Mouse (Mus musculus): ENCODE results near the gene Mmrn2.

Mmrn2 gene

GRCm38 (mm10) chr14:34375415-34375904 lies at the start of gene Mmrn2:
Gene Mmrn2, plus strand, starts transcription at chr14:34375465.
- DNase-seq (ENCODE audit: inconsistent ontology term): no peak

GRCm38 (mm10) chr14:34326606-34327005 lies 48.7 kb upstream of the Mmrn2 start:
- no peak for DNase-seq (ENCODE audit: inconsistent ontology term)

GRCm38 (mm10) chr14:34327618-34328017 lies 47.6 kb upstream of the Mmrn2 start:
- no peak for DNase-seq (ENCODE audit: inconsistent ontology term)

- DNase-seq (ENCODE audit: inconsistent ontology term): no peak
Observed at GRCm38 (mm10) chr14:34330657-34331158, 44.6 kb upstream of the Mmrn2 start.

- DNase-seq (ENCODE audit: inconsistent ontology term): peak; percentile 66
Observed at GRCm38 (mm10) chr14:34331886-34332285, 43.4 kb upstream of the Mmrn2 start.

- DNase-seq (ENCODE audit: inconsistent ontology term): no peak
Observed at GRCm38 (mm10) chr14:34332476-34332875, 42.8 kb upstream of the Mmrn2 start.

- DNase-seq (ENCODE audit: inconsistent ontology term): peak; percentile 74
Observed at GRCm38 (mm10) chr14:34339446-34339845, 35.8 kb upstream of the Mmrn2 start.

GRCm38 (mm10) chr14:34341993-34342392 lies 33.3 kb upstream of the Mmrn2 start:
- DNase-seq (ENCODE audit: inconsistent ontology term): no peak

- no peak for DNase-seq (ENCODE audit: inconsistent ontology term)
Observed at GRCm38 (mm10) chr14:34343078-34343477, 32.2 kb upstream of the Mmrn2 start.

- DNase-seq (ENCODE audit: inconsistent ontology term): no peak
Observed at GRCm38 (mm10) chr14:34344361-34344760, 30.9 kb upstream of the Mmrn2 start.

- peak; percentile 20 for DNase-seq (ENCODE audit: inconsistent ontology term)
Observed at GRCm38 (mm10) chr14:34345771-34346566, 29.3 kb upstream of the Mmrn2 start.

- no peak for DNase-seq (ENCODE audit: inconsistent ontology term)
Observed at GRCm38 (mm10) chr14:34347084-34347483, 28.2 kb upstream of the Mmrn2 start.

- DNase-seq (ENCODE audit: inconsistent ontology term): no peak
Observed at GRCm38 (mm10) chr14:34348301-34348700, 27.0 kb upstream of the Mmrn2 start.

- DNase-seq (ENCODE audit: inconsistent ontology term): no peak
Observed at GRCm38 (mm10) chr14:34349007-34349406, 26.3 kb upstream of the Mmrn2 start.

- no peak for DNase-seq (ENCODE audit: inconsistent ontology term)
Observed at GRCm38 (mm10) chr14:34351660-34352059, 23.6 kb upstream of the Mmrn2 start.

GRCm38 (mm10) chr14:34352523-34352922 lies 22.7 kb upstream of the Mmrn2 start:
- DNase-seq (ENCODE audit: inconsistent ontology term): no peak

- no peak for DNase-seq (ENCODE audit: inconsistent ontology term)
Observed at GRCm38 (mm10) chr14:34353326-34353725, 21.9 kb upstream of the Mmrn2 start.

- DNase-seq (ENCODE audit: inconsistent ontology term): no peak
Observed at GRCm38 (mm10) chr14:34354456-34354855, 20.8 kb upstream of the Mmrn2 start.

GRCm38 (mm10) chr14:34355301-34355700 lies 20.0 kb upstream of the Mmrn2 start, which contains the start of gene Fam25c:
Gene Fam25c, minus strand, starts transcription at chr14:34355433.
- DNase-seq (ENCODE audit: inconsistent ontology term): no peak

- DNase-seq (ENCODE audit: inconsistent ontology term): peak; percentile 20
Observed at GRCm38 (mm10) chr14:34357671-34358455, 17.4 kb upstream of the Mmrn2 start.

GRCm38 (mm10) chr14:34359676-34360244 lies 15.5 kb upstream of the Mmrn2 start:
- DNase-seq (ENCODE audit: inconsistent ontology term): no peak

- DNase-seq (ENCODE audit: inconsistent ontology term): no peak
Observed at GRCm38 (mm10) chr14:34360251-34360650, 15.0 kb upstream of the Mmrn2 start.
